Mouse (Mus musculus) limb, embryonic 15.5 days (tissue): ENCODE results near the gene En1. TPM values are rescaled to one million over a fixed set of nuclear protein-coding genes. Genes with fewer than 3 reads are reported as not detected.

Experiments used
- ATAC-seq: fragments of 200-750 bp; cut with Nextera tagmentation; 2 replicates; pipeline ENCODE4 v1.8.0; 2017; ENCODE audit warnings: low read depth, moderate TSS enrichment; ENCODE audit not compliant: insufficient number of reproducible peaks, low FRiP score, low TSS enrichment
- H3K27ac ChIP-seq: fragments of 300-500 bp; sonication (generic); 2 replicates; pipeline ENCODE4 v1.5.1; 2015; ENCODE audit warnings: moderate library complexity, mild to moderate bottlenecking, inconsistent platforms
- H3K27me3 ChIP-seq: fragments of 300-500 bp; sonication (generic); 2 replicates; pipeline ENCODE4 v1.6.1; 2015; ENCODE audit warnings: inconsistent platforms
- H3K36me3 ChIP-seq: fragments of 300-500 bp; sonication (generic); 2 replicates; pipeline ENCODE4 v1.6.1; 2015; ENCODE audit warnings: inconsistent platforms
- H3K4me1 ChIP-seq: fragments of 300-500 bp; sonication (generic); 2 replicates; pipeline ENCODE4 v1.6.1; 2015; ENCODE audit warnings: inconsistent platforms
- H3K4me2 ChIP-seq: fragments of 300-500 bp; sonication (generic); 2 replicates; pipeline ENCODE4 v1.6.1; 2015; ENCODE audit warnings: mild to moderate bottlenecking, inconsistent platforms
- H3K4me3 ChIP-seq: fragments of 300-500 bp; sonication (generic); 2 replicates; pipeline ENCODE4 v1.5.1; 2015; ENCODE audit warnings: mild to moderate bottlenecking, inconsistent platforms
- H3K9ac ChIP-seq: fragments of 300-500 bp; sonication (generic); 2 replicates; pipeline ENCODE4 v1.6.1; 2015; ENCODE audit warnings: inconsistent platforms
- H3K9me3 ChIP-seq: fragments of 300-500 bp; sonication (generic); 2 replicates; pipeline ENCODE4 v1.6.1; 2016; ENCODE audit warnings: inconsistent platforms
- WGBS: fragments of 180-500 bp; shearing (Covaris S2); methylation state at CpG from one replicate; pipeline ENCODE4 v1.1.7; 2015; 5-methylcytosine and 5-hydroxymethylcytosine counted together
- polyA plus RNA-seq: library from polyadenylated mRNA; unstranded; fragments of >200 nt; fragmentation: Nextera tagmentation; extraction: Ambion mirVana; gene quantifications from 2 replicates; pipeline ENCODE4 v1.2.1, GENCODE M21; 2015

Gene En1
- polyA plus RNA-seq, 1 experiment from 2014 or later, result 4.5 TPM

DNA sequence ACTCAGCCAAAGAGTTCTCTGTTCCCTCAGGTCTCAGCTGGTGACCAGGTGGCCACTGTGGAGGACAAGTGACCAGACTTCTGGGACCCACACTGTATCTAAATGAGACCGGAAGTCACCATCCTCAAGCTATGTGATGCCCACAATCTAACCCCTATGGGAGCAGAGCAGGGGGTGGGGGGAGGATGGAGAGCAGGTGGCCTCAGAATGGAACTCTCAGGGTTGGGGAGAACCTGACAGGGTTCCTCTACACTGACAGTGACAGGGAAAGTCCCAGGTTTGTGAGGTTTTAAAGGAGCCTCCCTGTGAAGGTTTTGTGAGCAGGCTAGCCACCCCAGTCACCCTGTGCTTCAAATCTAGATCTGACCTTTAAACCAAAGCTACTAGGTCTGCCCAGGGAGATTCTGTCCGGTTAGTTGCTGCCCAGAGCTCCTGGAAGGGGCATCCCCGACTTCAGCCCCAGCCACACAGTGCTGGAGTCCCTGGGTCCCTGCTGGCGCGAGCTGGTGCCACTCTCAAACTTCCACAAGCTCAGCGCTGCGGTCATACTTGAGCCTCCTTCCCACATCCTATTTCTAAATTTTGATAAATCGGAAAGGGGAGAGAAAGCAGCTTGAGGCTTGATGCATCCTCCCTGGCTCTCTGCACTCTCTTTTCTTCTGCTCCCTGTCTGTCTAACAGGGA, 8.8 kb upstream of the En1 start:
- Histone ChIP-seq H3K4me3 (no peak overlapping the region), H3K4me2 (no peak overlapping the region), H3K27me3 (peaks cover 84% of the 10 kb centered on the region), H3K27ac (no peak overlapping the region), H3K4me1 (peaks cover 20% of the 10 kb centered on the region), H3K9me3 (no peaks in the 10 kb centered on the region), H3K9ac (no peak overlapping the region), H3K36me3 (no peaks in the 10 kb centered on the region)
- WGBS, result 20% methylated on average over 8 of the region's 8 CpGs
- ATAC-seq, result no peak

DNA sequence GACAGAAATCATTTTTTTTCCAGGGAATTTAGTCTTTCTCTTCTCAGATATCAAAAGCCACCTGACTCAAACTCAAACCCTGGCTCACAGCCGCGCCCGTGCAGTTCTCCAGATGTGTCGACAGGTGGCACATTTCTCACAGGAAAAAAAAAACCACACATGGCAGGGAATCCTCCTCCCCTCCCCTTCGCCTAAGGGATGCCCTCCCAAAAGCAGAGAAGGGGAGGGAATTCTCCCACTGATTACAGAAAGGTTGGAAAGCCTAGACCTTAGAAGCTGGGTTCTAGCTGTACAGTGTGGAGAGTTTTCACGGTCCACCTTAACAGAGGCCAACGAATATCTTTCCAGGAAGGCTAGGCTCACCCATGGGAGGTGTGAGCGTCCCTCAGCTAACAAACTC, 7.6 kb upstream of the En1 start:
- whole genome bisulfite sequencing, result 1% methylated on average over 8 of the region's 8 CpGs
- no peak overlapping the region for H3K4me3 ChIP-seq
- no peak for ATAC-seq
- no peak overlapping the region for H3K9ac ChIP-seq
- H3K4me2 ChIP-seq, result no peak overlapping the region
- no peaks in the 10 kb centered on the region for H3K9me3 ChIP-seq
- no peaks in the 10 kb centered on the region for H3K36me3 ChIP-seq
- peaks cover 93% of the 10 kb centered on the region for H3K27me3 ChIP-seq
- peaks cover 20% of the 10 kb centered on the region for H3K4me1 ChIP-seq
- H3K27ac ChIP-seq, result no peak overlapping the region

GRCm38 (mm10) chr1:120595471-120596240, 6.6 kb upstream of the En1 start:
- 19% methylated on average over 17 of the region's 17 CpGs for WGBS
- no peak overlapping the region for H3K27ac ChIP-seq
- no peaks in the 10 kb centered on the region for H3K36me3 ChIP-seq
- peak overlapping the region; percentile 36; the same call in 1 of the 2 replicates for H3K4me3 ChIP-seq
- peak overlapping the region; percentile 47 for H3K4me2 ChIP-seq
- H3K4me1 ChIP-seq, result peaks cover 20% of the 10 kb centered on the region
- ATAC-seq, result no peak
- peaks cover 97% of the 10 kb centered on the region for H3K27me3 ChIP-seq
- H3K9ac ChIP-seq, result no peak overlapping the region
- no peaks in the 10 kb centered on the region for H3K9me3 ChIP-seq

GRCm38 (mm10) chr1:120596319-120596718, 5.9 kb upstream of the En1 start:
- ATAC-seq, result 0 out of 2 replicates have a peak, but pooled peaks have one; percentile 4
- H3K4me2 ChIP-seq, result peak overlapping the region; percentile 47
- H3K4me3 ChIP-seq, result peak overlapping the region; percentile 36
- WGBS, result 2% methylated on average over 21 of the region's 21 CpGs
- H3K9me3 ChIP-seq, result no peaks in the 10 kb centered on the region
- H3K9ac ChIP-seq, result 0 out of 2 replicates have a peak overlapping the region, but pooled peaks have one; percentile 14
- H3K36me3 ChIP-seq, result no peaks in the 10 kb centered on the region
- peaks cover 97% of the 10 kb centered on the region for H3K27me3 ChIP-seq
- peaks cover 20% of the 10 kb centered on the region for H3K4me1 ChIP-seq
- H3K27ac ChIP-seq, result no peak overlapping the region

DNA sequence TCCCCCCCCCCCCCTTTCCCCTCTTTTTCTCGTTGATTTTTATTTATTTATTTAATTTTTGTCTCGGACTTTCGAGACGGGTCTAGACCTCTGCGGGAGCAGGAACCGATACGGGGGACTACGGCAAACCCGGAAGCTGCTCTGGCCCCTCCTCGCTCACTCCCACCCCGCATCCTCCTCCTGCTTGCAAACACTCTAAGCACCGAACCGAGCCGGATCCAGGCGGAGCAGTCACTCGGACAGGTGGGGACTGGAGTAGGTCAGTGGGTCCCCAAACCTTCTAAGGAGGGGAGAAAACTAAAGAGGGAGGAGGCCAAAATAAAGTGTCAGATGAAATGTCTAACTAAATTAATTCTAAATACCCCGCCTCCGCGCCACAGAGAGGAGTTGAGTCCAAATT, 5.4 kb upstream of the En1 start:
- no peak overlapping the region for H3K27ac ChIP-seq
- H3K4me1 ChIP-seq, result peaks cover 20% of the 10 kb centered on the region
- peak overlapping the region; percentile 47 for H3K4me2 ChIP-seq
- ATAC-seq, result no peak
- WGBS, result 3% methylated on average over 19 of the region's 19 CpGs
- H3K27me3 ChIP-seq, result peaks cover 98% of the 10 kb centered on the region
- peak overlapping the region; percentile 36 for H3K4me3 ChIP-seq
- H3K9ac ChIP-seq, result no peak overlapping the region
- H3K9me3 ChIP-seq, result no peaks in the 10 kb centered on the region
- no peaks in the 10 kb centered on the region for H3K36me3 ChIP-seq

- Histone ChIP-seq H3K27me3 (peaks cover 98% of the 10 kb centered on the region), H3K4me3 (peak overlapping the region; percentile 36), H3K9me3 (no peaks in the 10 kb centered on the region), H3K9ac (no peak overlapping the region), H3K36me3 (no peaks in the 10 kb centered on the region), H3K4me1 (peaks cover 24% of the 10 kb centered on the region), H3K4me2 (peak overlapping the region; percentile 47), H3K27ac (no peak overlapping the region)
- 2% methylated on average over 11 of the region's 11 CpGs for WGBS
- ATAC-seq, result no peak
These were observed 4.9 kb upstream of the En1 start for GRCm38 (mm10) chr1:120597271-120597670.

GRCm38 (mm10) chr1:120598196-120598940, 3.9 kb upstream of the En1 start:
- H3K4me2 ChIP-seq, result no peak overlapping the region
- 21% methylated on average over 16 of the region's 16 CpGs for WGBS
- no peak overlapping the region for H3K9ac ChIP-seq
- H3K27ac ChIP-seq, result no peak overlapping the region
- ATAC-seq, result no peak
- H3K4me1 ChIP-seq, result peaks cover 33% of the 10 kb centered on the region
- H3K4me3 ChIP-seq, result no peak overlapping the region
- H3K9me3 ChIP-seq, result no peaks in the 10 kb centered on the region
- peaks cover 96% of the 10 kb centered on the region for H3K27me3 ChIP-seq
- no peaks in the 10 kb centered on the region for H3K36me3 ChIP-seq

DNA sequence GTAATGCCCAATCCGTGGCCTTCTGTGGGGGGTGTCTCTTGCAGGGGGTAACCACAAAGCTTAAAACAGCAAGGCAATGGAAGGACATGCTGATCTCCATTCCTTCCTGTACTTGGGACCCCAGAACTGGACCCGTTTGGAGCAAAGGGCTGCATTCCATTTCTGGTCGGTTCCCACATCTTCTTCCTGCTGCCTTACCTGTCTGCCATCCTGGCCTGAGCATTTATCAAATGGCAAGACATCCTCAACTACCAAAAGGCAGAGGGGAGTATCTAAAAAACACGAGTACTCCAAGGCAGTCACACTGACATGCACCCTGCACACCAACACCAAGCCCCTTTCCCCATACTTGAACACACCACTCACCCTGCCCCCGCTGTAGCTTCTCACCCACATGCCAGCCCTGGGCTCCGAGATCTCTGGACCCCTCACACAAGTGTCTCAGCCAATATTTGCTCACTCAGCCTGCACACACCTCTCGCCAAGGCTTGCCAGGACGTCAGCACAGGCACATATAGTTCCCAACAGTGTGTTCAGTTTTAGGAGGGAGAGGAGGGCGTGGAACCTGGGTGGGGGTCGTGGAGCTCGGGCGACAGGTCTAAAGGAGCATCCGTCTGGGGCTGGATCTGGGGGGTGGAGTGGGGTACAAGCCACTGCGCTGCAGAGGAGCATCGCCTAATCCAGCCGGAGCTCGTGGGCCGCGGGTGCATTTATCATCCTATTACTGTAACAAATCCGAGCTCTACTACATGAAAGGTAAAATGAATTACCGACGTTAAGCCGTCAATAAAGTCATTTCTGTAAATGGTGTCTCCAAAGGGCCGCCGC, 2.7 kb upstream of the En1 start:
- Histone ChIP-seq H3K36me3 (no peaks in the 10 kb centered on the region), H3K27me3 (peaks cover 96% of the 10 kb centered on the region), H3K4me1 (peaks cover 37% of the 10 kb centered on the region), H3K4me3 (no peak overlapping the region), H3K9ac (no peak overlapping the region), H3K27ac (no peak overlapping the region), H3K9me3 (no peaks in the 10 kb centered on the region), H3K4me2 (no peak overlapping the region)
- WGBS, result 7% methylated on average over 25 of the region's 25 CpGs
- ATAC-seq, result no peak

- Histone ChIP-seq H3K9me3 (no peaks in the 10 kb centered on the region), H3K4me3 (no peak overlapping the region), H3K4me2 (no peak overlapping the region), H3K27me3 (peaks cover 96% of the 10 kb centered on the region), H3K36me3 (no peaks in the 10 kb centered on the region), H3K27ac (no peak overlapping the region), H3K4me1 (peaks cover 33% of the 10 kb centered on the region), H3K9ac (no peak overlapping the region)
- ATAC-seq, result no peak
- WGBS, result 5% methylated on average over 25 of the region's 25 CpGs
These were observed 2.1 kb upstream of the En1 start for GRCm38 (mm10) chr1:120600149-120600445.

GRCm38 (mm10) chr1:120600516-120601252, 1.5 kb upstream of the En1 start:
- Histone ChIP-seq H3K36me3 (no peaks in the 10 kb centered on the region), H3K4me2 (no peak overlapping the region), H3K27ac (no peak overlapping the region), H3K4me1 (peaks cover 33% of the 10 kb centered on the region), H3K27me3 (peaks cover 96% of the 10 kb centered on the region), H3K9me3 (no peaks in the 10 kb centered on the region), H3K9ac (no peak overlapping the region), H3K4me3 (no peak overlapping the region)
- WGBS, result 9% methylated on average over 19 of the region's 19 CpGs
- ATAC-seq, result no peak

- Histone ChIP-seq H3K4me3 (no peak overlapping the region; the same call in 1 of the 2 replicates), H3K4me1 (peaks cover 27% of the 10 kb centered on the region), H3K27ac (no peak overlapping the region), H3K4me2 (no peak overlapping the region), H3K36me3 (no peaks in the 10 kb centered on the region), H3K27me3 (peaks cover 95% of the 10 kb centered on the region), H3K9me3 (no peaks in the 10 kb centered on the region), H3K9ac (no peak overlapping the region)
- WGBS, result 12% methylated on average over 14 of the region's 16 CpGs
- no peak for ATAC-seq
These were observed 873 bp upstream of the En1 start for GRCm38 (mm10) chr1:120601253-120601836.
